Mouse (Mus musculus) E14TG2a.4 (cell line): ENCODE data around the gene Lamb3.

Experiments
- CTCF ChIP-seq: conservative IDR thresholded peaks from 2 replicates; pipeline ENCODE4 v1.5.1; 2014; ENCODE audit warnings: low read length
- NANOG ChIP-seq: IDR thresholded peaks from 2 replicates; pipeline ENCODE4 v1.6.1; 2014; ENCODE audit warnings: borderline replicate concordance, low read length, mixed read lengths

- no peak for TF ChIP-seq CTCF
- TF ChIP-seq NANOG: no peak
Observed at GRCm38 (mm10) chr1:193234930-193235329, 27.4 kb downstream of the Lamb3 start.
